Mouse (Mus musculus): ENCODE results near the gene Tcf7l2. TPM values are rescaled to one million over a fixed set of nuclear protein-coding genes. Genes with fewer than 3 reads are reported as not detected.

Gene Tcf7l2
- total RNA-seq, 4 experiments from 2014 or later: 9.6 to 12.4 (median 11.5) TPM

GRCm38 (mm10) chr19:55793029-55793428, 51.4 kb downstream of the Tcf7l2 start:
- no peak for DNase-seq (ENCODE audit: low spot score in 2 of 2)

DNA sequence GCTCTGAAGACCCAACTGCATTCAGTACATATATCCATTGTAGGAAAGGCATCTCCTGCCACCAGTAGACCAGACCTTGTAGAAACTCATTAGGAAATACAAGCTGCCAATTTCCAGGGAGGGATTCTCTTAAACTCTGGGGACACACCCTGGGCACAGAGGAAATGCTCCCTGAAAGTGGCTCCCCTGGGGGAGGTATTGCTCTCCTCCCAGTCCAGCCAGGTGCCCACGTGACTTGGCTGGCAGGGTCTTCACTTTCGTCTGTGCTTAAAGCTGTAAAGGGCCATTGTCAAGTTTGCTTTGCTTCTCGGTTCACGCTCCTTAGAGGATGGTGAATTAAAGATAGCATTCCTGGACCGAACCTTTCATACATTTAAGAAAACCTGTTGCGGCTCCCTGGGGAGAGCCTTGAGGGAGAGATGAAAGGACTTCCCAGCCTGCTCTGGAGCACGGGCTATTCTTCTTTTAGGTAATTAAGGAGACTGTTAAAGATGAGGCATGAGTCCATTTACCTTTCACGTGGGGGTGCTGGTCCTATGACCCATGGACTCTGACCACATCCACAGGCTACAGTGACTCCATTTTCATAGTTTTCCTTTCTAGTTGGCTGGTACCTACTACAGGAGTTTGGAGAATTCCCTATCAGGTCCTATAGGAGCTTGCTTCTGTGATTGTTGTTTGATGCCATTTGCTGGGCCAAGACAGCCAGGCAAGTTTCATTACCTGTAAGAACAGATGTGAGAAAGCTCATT, 52.8 kb downstream of the Tcf7l2 start:
- DNase-seq (ENCODE audit: low spot score in 2 of 2): no peak

DNA sequence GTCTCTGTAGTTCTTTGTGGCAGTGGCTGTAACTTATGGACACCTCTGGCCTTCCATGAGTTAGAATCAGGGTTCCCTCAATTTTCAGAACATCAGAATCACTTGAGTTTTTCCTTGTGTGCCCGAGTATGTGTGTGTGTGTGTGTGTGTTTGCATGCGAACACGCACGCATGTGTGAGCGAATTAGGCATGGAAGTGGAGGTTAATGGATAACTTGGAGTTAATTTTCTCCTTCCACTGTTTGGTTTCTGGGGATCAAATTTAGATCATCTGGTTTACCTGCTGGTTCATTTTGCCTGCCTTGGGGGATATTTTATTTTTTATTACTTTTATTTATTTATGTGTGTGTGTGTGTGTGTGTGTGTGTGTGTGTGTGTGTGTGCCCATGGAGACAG, 53.3 kb downstream of the Tcf7l2 start:
- no peak for DNase-seq (ENCODE audit: low spot score in 2 of 2)

DNA sequence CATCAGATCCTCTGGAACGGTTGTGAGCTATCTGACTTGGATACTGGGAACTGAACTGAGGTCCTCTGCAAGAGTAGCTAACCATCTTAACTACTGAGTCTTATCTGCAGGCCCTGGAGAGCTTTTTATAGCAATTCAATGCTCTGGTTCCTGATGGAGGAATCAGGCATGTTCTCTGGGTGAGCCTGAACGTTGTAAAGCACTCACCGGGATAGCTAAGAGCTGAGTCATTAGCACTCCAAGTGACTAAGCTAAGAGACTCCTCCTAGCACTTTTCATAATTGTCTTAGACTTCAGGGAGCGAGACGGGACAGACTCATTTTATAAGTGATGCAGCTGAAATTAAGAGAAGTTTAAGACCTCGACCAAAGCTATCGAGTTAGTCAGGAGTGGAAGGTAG, 53.7 kb downstream of the Tcf7l2 start:
- no peak for DNase-seq (ENCODE audit: low spot score in 2 of 2)

- DNase-seq (ENCODE audit: low spot score in 2 of 2): no peak
These were observed 56.2 kb downstream of the Tcf7l2 start for GRCm38 (mm10) chr19:55797834-55798233.

- DNase-seq (ENCODE audit: low spot score in 2 of 2): no peak
These were observed 57.8 kb downstream of the Tcf7l2 start for GRCm38 (mm10) chr19:55799411-55799810.

DNA sequence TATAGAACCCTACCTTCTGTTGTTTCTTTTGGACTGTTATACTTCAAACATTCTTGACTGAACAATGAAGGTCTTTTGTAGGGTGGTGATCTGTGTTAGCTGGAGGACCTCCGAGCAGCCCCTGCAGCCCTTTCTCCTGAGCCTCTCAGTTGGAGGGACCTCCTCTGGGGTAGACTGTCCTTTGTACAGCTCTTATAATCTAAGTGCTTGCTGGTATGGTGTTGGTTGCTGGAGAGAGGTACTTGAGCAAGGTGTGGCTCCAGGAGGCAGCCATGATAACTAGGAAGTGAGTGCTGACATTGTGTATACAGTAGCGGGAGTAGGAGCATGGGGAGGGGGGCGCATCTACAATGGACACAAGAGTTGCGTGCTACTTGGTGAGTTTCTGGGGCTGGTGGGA, 58.4 kb downstream of the Tcf7l2 start:
- no peak for DNase-seq (ENCODE audit: low spot score in 2 of 2)

GRCm38 (mm10) chr19:55803121-55803520, 61.5 kb downstream of the Tcf7l2 start:
- no peak for DNase-seq (ENCODE audit: low spot score in 2 of 2)

GRCm38 (mm10) chr19:55803797-55804196, 62.2 kb downstream of the Tcf7l2 start:
- no peak for DNase-seq (ENCODE audit: low spot score in 2 of 2)

DNA sequence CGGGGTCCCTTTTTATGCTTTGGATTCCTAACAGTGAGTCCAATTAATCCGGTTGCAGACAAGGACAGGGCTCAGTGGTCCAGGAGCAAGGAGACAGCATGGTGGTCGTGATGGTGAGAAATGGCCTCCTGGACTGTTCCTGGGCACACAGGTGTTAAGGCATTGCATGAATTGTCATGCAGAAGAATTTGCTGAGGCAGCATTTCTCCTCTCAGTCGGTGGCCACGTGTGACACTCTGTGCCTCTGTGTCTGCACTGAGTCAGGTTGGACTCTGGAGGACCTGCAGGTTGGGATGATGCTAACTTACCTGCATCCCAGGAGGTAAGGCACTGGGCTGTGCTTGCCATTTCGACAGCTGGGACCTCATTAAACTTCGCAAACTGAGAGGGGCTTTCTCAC, 63.2 kb downstream of the Tcf7l2 start:
- no peak for DNase-seq (ENCODE audit: low spot score in 2 of 2)

DNA sequence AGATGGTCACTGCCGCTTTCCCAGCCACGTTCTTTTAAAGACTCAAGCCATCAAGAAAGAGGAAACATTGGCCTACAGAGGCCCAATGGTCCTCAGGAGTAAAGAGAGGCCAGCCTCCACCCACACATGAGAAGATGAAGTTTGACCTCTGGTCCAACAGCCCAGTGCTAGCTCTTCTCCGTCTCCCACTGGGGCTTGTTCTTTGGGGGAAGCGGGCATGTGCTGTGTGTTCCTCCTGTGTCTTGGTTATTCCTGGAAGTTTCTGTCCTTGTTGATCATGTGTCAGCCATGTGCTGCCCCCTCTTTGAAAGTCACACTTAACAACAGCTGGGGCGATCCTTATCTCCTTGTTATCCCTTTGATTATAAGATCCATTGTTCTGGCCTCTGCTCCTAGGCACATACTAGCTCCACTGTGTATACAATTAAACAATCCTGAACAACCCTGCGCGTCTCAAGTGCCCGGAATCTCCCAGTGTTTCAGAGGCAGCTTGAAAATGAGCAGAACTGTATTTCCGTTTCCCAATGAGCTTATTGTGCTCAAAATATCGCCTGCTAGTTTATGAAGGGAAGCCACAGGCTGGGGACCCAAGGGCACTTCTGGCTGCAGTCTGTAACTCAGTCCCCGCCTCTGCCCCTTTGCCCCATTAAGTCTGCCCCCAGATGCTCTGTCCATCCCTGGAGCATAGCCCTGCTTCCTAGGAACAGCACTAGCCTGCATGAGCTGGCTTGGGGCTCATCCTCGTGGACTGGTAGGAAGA, 65.0 kb downstream of the Tcf7l2 start:
- DNase-seq (ENCODE audit: low spot score in 2 of 2): no peak

DNA sequence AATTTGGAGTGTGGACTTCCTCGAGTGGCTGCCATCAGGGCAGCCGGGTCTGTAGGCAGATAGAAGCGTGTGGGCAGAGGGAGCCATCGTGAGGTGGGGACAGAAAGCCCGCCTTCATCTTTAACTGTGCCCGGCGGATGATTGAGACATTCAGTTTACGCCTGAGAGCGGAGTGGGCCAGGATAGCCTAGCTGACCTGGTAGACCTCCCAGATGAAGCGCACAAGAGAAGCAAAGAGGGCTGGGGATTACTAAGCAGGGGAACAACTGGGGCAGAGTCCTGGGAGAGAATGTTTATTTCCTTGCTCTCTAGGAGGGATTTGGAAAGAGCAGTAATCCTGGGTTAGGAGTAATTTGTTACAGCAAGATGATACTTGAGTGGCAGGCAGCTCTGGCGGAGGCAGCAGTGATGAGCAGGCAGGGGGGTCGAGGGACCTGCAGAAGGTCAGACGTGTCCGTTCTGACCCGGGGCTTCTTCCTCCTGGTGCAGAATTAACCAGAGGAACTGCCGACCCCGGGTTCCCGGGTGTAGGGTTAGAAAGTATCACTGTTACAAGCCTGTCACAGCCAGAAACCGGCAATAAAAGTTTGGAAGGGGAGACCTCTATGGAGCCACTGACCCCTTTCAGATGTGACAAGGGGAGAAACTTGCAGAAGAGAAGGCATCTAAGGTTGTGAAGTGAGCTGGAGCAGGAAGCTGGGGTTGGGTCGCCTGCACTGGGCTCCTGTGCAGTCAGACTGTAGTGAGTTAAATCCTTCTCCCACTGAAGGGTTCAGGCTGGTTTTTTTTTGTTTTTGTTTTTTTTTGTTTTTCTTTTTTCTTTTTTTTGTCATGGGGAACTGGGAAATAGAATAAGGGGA, 65.8 kb downstream of the Tcf7l2 start:
- DNase-seq (ENCODE audit: low spot score in 2 of 2): no peak

- DNase-seq (ENCODE audit: low spot score in 2 of 2): no peak
These were observed 66.7 kb downstream of the Tcf7l2 start for GRCm38 (mm10) chr19:55808304-55808703.

- DNase-seq (ENCODE audit: low spot score in 2 of 2): no peak
These were observed 67.9 kb downstream of the Tcf7l2 start for GRCm38 (mm10) chr19:55809539-55809938.

GRCm38 (mm10) chr19:55812236-55812635, 70.6 kb downstream of the Tcf7l2 start:
- no peak for DNase-seq (ENCODE audit: low spot score in 2 of 2)

DNA sequence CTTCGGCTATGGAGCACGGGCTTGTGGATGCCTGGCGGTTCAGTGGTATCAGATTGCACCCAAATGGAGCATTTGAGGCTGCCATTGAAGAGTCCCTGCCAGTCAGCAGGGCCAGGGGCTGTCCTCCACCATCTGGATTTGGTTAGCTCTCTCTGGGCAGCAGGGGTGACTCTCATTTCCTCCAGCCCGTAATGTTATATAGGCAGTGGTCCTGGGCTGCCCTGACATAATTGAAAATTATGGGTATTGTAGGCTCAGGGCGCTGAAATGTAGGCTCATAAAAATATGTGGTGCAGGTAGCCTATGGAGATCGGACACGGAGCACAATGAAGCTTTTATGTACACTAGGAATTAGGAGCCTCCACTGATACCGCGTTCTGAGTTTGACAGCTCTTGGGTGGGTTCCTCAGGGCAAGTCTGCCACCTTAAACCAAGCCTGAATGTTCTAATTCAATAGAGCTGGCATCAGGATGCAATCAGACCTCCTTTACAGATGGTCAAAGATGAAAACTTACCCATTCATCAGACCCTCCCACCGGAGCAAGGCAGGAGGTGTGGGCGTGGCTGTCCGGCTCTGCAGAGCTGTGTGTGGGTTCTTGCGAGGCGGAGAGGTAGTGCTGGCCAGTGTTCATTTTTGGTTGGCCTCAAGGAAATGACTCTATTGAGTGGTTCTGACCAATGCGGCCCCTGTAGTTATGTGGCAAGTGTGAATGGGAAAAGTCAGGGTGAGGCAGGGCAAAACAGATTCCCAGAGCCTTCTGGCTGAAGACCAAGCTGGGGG, 73.6 kb downstream of the Tcf7l2 start:
- no peak for DNase-seq (ENCODE audit: low spot score in 2 of 2)

- no peak for DNase-seq (ENCODE audit: low spot score in 2 of 2)
These were observed 75.4 kb downstream of the Tcf7l2 start for GRCm38 (mm10) chr19:55816974-55817373.

- DNase-seq (ENCODE audit: low spot score in 2 of 2): no peak
These were observed 78.6 kb downstream of the Tcf7l2 start for GRCm38 (mm10) chr19:55820202-55820601.

DNA sequence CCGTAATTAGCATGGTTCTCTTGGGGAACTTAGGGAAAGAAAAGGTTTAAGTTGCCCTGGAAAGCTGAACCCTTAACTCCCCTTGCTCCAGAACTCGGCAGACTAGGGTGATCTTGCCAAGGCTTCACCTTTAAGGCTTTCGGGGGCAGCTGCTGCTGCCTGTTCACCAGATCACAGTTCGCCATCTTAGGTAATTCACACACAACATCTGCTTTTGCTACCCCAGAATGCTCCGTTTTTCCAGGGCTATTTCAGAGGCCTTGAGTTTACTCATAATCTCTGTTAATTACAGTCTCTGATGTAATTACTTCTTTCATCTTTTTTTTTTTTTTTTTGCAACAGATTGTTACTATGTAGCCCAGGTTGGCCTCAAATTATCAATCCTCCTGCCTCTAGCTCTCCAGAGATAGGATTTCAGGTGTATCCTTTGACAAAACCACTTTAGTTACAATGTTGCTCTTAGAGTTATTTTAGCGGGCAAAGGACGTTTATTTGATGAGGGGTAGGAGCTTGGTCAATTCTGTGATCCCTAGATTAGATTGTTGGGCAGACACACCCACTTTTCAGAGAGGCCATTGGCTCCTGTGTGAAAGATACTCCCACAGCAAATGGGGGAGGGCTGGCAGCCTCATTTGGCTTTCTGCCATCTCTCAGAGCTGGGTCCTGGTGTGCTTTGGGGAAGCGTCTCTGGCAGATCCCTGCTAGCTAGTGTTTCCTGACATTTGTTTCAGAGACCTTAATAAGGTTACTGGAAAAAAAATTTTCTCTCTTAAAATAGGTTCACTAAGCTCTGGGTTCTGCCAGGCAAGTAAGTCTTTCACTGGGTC, 83.6 kb downstream of the Tcf7l2 start:
- no peak for DNase-seq (ENCODE audit: low spot score in 2 of 2)

DNA sequence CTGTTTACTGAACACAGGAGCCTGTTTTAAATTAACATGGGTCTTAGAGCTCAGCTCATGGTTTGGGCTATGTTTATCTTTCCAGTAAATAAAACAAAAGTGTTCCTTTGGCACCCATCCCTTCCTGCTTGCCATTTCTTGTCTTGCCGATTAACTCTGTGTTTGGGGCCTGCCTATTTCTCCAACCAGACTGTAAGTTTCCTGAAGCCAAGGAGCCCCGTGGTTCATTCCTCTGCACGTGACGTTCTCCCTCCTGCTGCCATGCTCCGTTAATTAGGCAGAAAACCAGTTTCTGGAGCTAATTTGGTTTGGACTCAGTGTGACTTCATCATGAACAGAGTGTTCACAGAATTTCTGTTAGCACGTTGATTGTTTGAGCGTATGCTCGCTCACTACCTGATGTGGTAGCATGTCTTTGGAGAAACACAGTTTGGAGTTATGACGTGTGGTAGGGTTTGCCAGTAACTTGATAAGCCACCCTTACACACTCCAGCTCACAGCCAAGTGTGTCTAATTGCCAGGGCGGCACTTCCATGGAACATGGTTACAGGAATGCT, 84.4 kb downstream of the Tcf7l2 start:
- DNase-seq (ENCODE audit: low spot score in 2 of 2): no peak
